Mouse (Mus musculus): ENCODE data around the gene Atp5c1. TPM values are rescaled to one million over a fixed set of nuclear protein-coding genes. Genes with fewer than 3 reads are reported as not detected.

Atp5c1 gene
- polyA plus RNA-seq (2012; rRNA removed; ENCODE audit: low replicate concordance) = 277 and 854 TPM in 2 replicates

GRCm38 (mm10) chr2:10080310-10081010 lies at the start of gene Atp5c1, which contains the start of gene Kin:
Gene Atp5c1 (minus strand): TSS chr2:10080510.
Gene Kin (plus strand): TSS chr2:10080593.

DNA sequence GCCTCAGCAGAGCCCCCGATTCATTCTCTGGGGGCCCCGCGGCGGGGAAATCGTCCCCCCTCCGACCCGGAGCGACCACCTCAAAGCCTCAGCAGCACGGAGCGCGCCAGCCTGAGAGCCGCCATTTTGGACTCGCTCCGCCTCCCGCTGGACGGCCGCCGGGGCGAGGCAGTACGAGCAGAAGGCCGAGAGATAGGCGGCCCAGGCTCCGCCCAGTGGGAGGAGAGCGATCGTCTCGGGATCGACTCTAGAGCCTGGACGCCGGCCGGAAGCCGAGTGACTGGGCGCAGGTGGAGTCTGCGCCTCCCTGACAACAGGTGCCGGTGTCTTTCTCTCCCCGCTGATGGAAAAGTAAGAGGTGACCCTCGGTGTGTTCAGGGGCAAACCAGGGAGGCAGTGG lies 31.8 kb downstream of the Atp5c1 start, which contains the start of gene Taf3:
Taf3 (minus strand) TSS at position 136 of the 400 bp plus-strand sequence.

Other genes starting within 250 kb of the Atp5c1 start
- 1.3 and 2.0 TPM in 2 replicates for gene 4930412O13Rik, start 199.3 kb downstream of the Atp5c1 start, polyA plus RNA-seq (2012; rRNA removed; ENCODE audit: low replicate concordance)
- gene 9230102O04Rik, start 191.0 kb downstream of the Atp5c1 start, polyA plus RNA-seq (2012; rRNA removed; ENCODE audit: low replicate concordance) = 0.70 and 0.98 TPM in 2 replicates
- 66.0 and 144 TPM in 2 replicates for gene Gata3, start 190.5 kb downstream of the Atp5c1 start, polyA plus RNA-seq (2012; rRNA removed; ENCODE audit: low replicate concordance)
- 4.4 and 9.0 TPM in 2 replicates for gene Taf3, start 31.9 kb downstream of the Atp5c1 start, polyA plus RNA-seq (2012; rRNA removed; ENCODE audit: low replicate concordance)
- gene Kin, start 83 bp upstream of the Atp5c1 start, polyA plus RNA-seq (2012; rRNA removed; ENCODE audit: low replicate concordance) = 2.0 and 3.4 TPM in 2 replicates
- gene Itih2, start 50.9 kb upstream of the Atp5c1 start, polyA plus RNA-seq (2012; rRNA removed; ENCODE audit: low replicate concordance) = 2.6 and 3.1 TPM in 2 replicates
- 37.0 and 63.4 TPM in 2 replicates for gene Itih5, start 73.1 kb upstream of the Atp5c1 start, polyA plus RNA-seq (2012; rRNA removed; ENCODE audit: low replicate concordance)